Mouse (Mus musculus) adipose tissue, adult 10 weeks (tissue): Measurements from ENCODE around the gene Trim47. TPM values are rescaled to one million over a fixed set of nuclear protein-coding genes. Genes with fewer than 3 reads are reported as not detected.

ENCODE experiments used
- polyA plus RNA-seq: library from polyadenylated mRNA; stranded (reverse); fragments of 350-450 nt; fragmentation: Illumina TruSeq; extraction: RNeasy Lipid Tissue Mini Kit (QIAGEN cat#74804); gene quantifications from one replicate; pipeline ENCODE4 v1.2.3, GENCODE M21; 2014; ENCODE audit warnings: low read depth, low replicate concordance

The Trim47 gene
- 27.7 TPM for polyA plus RNA-seq

DNA sequence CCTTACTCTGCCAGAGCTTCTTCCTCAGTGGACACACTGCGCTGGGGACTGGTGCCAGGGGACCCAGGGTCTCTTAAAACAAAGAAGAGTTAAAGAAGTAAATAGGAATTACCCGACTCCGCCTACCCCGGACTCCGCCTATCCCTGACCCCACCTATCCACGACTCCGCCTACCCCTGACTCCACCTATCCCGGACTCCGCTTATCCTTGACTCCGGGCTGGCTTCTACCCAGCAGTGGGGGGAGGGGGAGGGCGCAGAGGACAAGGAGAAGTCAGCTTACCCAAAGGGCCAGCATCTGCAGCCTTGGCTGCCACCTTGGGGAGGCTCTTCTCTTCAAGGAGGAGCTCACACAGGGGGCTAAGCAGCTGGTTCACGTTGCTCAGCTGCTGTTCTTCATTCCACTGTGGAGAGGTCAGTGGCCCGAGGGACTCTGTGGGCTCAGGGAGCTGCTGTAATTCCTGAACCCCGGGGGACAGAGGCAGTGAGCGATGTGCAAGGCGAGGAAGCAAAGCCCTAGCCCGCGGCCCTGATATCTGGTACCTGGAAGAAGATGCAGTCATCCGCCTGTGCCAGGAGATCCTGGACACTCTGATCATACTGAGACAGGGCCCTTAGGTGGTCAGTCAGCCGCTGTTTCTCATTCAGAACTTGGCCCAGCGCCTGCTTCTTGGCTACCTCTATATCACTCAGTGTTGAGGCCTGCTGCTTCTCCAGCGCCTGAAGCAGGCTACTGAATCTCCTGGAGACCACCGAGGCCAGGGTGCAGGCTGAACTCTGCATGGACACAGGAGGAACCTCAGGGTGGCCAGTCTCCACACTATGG lies at the start of gene Trim47:
Trim47 (minus strand) TSS at position 55 of the 825 bp plus-strand sequence.

DNA sequence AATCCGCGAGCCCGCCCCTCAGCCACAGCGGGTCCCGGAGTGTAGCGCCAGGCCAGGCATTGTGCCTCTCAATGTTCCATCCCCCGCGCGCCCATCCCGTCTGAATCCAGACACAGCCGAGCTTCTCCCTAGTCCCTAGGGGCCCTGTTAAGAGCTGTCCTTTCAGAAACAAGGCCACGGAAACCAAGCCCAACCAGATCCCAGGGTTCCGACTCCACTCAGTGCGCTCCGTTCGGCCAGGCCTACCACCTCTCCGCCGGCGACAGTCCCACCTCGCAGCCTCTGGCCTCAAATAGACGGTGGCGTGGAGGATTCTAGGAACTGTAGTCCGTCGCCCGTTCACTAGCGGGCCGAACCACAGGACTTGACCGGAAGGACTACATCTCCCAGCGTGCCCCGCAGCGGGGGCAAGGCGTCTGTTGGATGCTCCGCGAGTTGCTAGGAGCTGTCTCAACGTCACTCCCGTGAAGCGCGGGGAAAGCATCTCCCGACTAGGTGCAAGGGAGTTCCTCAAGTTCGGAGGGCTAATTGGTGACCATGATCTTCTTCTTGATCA lies 41.0 kb upstream of the Trim47 start, which contains the start of gene Fbf1:
Fbf1 (minus strand) TSS at position 283 of the 556 bp plus-strand sequence.

DNA sequence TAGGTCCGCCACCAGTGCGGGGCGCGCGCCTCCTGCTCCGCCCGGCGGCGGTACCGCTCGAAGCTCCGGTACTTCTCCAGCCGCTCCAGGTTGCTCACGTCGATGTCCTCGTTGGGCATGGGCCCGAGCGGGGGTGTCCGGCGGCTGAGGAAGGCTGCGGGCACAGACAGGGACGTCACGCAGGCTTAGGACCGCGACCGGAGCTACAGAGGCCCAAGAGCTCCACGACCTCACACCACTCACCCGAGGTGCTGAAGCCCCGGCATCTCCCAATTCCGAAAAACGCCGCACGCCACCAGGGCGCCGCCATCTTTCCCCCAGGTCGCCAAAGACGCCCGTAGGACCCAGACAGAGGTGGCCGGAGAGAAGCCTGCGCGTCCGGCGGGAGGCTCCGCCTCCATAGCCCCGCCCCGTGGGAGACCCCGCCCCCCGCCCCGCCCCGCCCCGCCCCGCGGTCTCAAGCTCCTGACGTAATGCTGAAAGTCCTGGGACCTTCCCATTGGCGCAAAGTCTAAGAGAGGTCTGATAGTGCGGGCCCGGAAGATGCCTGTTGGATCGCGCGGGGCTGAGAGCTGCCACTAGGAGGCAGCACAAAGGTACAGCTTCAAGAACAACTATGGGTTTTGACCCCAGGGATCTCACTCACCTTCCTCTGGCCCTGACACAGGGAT lies 11.6 kb upstream of the Trim47 start, which contains the start of gene Mrpl38:
Mrpl38 (minus strand) TSS at position 401 of the 671 bp plus-strand sequence.

DNA sequence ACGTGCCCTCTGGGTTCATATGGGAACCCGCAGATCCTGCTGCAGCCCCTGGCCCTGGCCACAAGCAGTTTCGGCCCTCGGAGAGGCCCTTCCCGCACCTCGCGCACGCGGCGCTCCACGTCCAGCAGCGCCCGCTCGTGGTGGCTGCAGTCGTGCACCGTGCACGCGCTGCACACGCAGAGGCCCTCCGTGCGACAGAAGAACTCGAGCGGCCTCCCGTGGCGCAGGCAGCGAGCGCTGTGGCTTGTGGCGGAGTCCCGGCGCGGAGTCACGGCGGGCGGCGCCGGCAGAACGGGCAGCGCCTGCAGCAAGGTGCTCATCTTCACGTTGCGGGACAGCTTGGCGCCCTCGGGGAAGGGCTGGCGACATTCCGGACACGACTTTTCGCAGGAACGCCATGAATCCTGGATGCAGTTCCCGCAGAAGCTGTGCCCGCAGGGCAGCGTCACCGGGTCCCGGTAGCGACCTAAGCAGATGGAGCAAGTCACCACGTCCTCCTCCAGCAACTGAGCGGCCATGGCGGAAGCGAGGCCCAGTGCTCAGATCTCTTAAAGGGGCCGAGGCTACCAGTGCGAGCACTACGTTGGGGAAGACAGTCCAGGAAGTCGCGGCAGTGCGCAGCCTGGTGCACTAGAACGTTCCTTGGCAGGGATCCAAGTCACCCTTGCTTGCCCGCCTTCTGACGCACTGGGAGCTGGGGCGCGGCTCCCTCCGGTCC lies 3.6 kb upstream of the Trim47 start, which contains the start of gene Trim65:
Trim65 (minus strand) TSS at position 641 of the 718 bp plus-strand sequence.

DNA sequence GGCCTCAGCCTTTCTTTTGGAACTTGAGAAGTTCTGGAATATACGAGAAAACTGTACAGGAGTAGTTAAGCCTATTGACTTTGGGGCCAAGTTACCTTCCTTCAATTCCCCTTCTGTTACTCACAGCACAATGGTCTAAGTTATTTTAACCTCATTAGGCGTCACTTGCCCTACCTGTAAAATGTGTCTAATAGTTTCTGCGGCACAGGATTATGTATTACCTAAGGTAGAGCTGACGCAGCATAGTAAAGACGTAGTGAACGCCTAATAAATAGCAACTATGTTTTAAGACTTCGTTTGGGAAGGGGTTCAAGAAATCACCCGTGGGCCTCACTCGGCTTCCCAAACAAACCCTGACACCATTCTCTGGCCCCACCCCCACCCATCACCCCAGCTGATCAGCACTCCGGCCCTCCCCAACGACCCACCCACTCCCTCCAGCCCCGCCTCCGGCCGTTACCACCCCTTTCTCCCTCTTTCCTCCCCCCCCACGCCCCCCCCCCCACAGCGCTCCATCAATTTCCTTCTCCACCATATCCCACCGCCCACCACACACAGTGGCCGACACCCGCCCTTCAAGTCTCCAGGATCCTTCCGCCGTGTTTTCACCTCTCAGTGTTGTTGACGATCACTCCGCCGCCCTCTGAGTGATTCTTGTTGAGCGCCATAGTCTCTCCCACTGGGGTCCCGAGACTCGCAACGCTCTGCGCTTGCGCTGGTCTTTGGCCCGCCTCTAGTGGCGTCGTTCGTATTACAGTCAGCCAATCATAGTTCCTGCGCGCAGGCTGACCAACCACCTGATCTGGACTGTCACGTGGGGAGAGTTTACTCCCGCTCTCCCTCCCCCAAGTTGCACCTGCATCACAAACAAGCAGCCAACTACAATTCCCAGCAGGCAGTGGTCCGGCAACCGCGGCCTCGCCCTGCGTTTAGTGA lies 40.5 kb downstream of the Trim47 start, which contains the start of gene Wbp2:
Wbp2 (minus strand) TSS at position 738 of the 936 bp plus-strand sequence.

DNA sequence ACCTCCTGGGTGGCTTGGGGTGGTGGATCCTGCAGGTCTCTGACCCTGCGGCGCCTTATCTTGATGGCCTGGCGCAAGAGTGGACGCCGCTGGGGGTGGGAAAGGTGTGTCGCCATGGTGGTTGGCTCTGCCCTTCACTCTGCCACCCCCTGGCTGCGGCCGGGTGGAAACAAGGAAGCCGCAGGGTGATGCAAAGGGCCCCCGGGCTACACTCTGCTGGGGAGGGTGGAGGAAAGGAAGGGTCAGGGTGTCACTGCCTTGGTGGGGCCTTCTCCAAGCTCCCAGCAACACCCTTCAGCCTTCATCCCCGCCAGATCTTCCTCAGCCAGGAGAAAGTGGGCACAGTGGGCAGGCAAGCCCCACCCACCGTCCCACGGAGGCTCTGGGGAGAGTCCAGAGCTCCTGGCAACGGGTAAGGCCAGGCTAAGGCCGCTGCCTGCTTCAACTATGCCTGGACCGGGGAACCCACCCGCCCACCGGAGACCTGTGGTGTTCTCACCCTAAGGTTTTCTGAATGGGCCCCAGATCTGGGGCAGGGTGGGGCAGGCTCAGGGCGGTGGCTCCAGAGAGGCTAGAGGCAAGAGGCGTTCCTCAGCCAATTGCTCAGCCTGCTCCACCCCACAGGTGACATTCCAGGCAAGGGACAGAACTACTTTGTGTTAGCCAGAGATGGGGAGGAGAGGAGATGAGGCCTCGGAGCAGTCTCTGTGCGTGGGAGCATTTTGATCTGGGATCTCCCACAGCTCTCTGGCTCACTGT lies 49.4 kb downstream of the Trim47 start, which contains the start of gene Unc13d:
Unc13d (minus strand) TSS at position 516 of the 759 bp plus-strand sequence.

Other genes with a start within 250 kb of the Trim47 start
- 13.8 TPM for gene Smim5, start 227.2 kb downstream of the Trim47 start, polyA plus RNA-seq
- 1.4 TPM for gene Smim6, start 215.2 kb downstream of the Trim47 start, polyA plus RNA-seq
- 30.6 TPM for gene Sap30bp, start 193.9 kb downstream of the Trim47 start, polyA plus RNA-seq
- gene Recql5, start 193.7 kb downstream of the Trim47 start, polyA plus RNA-seq: 22.9 TPM
- gene Itgb4, start 152.5 kb downstream of the Trim47 start, polyA plus RNA-seq: 7.7 TPM
- gene Galk1, start 114.5 kb downstream of the Trim47 start, polyA plus RNA-seq: 36.9 TPM
- 364 TPM for gene H3f3b, start 99.2 kb downstream of the Trim47 start, polyA plus RNA-seq
- gene Unk, start 96.9 kb downstream of the Trim47 start, polyA plus RNA-seq: 20.0 TPM
- 1.3 TPM for gene Unc13d, start 49.2 kb downstream of the Trim47 start, polyA plus RNA-seq
- gene Wbp2, start 40.2 kb downstream of the Trim47 start, polyA plus RNA-seq: 150 TPM
- 6.0 TPM for gene Trim65, start 3.9 kb upstream of the Trim47 start, polyA plus RNA-seq
- gene Mrpl38, start 11.7 kb upstream of the Trim47 start, polyA plus RNA-seq: 40.8 TPM
- gene Fbf1, start 41.0 kb upstream of the Trim47 start, polyA plus RNA-seq: 39.1 TPM
- 46.2 TPM for gene Ten1, start 71.6 kb upstream of the Trim47 start, polyA plus RNA-seq
- 213 TPM for gene Acox1, start 71.8 kb upstream of the Trim47 start, polyA plus RNA-seq
- 2.0 TPM for gene Evpl, start 110.9 kb upstream of the Trim47 start, polyA plus RNA-seq
- gene Srp68, start 147.0 kb upstream of the Trim47 start, polyA plus RNA-seq: 58.9 TPM
- 1.4 TPM for gene Galr2, start 153.7 kb upstream of the Trim47 start, polyA plus RNA-seq
- 43.2 TPM for gene Exoc7, start 180.0 kb upstream of the Trim47 start, polyA plus RNA-seq
- 16.9 TPM for gene Foxj1, start 208.2 kb upstream of the Trim47 start, polyA plus RNA-seq